26 mouse cellular contexts compared by ENCODE assay signal in genomic region chr6:125288730-125289129, GRCm38 (mm10). TPM values are rescaled to one million over a fixed set of nuclear protein-coding genes. Genes with fewer than 3 reads are reported as not detected.
A peak's percentile ranks its signal among the peaks of the same experiment; 100 is the strongest.
DNase-seq lines count a peak whose midpoint lies in the region; ATAC-seq and TF ChIP-seq lines count a peak whose summit lies in the region.
"Had no signal": no experiment of that assay in that cellular context is flagged by ENCODE, and none has a peak within 500 bp of the region (broad histone marks: within the 10 kb centered on the region; RNA-seq: fewer than 3 reads in every experiment).

No protein-coding gene starts in this region.

- intact Hi-C loops in heart, postnatal 25 days (cut with DNase I), result no loop called here

- WGBS in lung, embryonic 16.5 days, result 42% methylated on average over 5 of the region's 5 CpGs
- WGBS in stomach, postnatal 0 days, result 43% methylated on average over 5 of the region's 5 CpGs

- H3K4me1 ChIP-seq in lung, embryonic 16.5 days (replicated peaks; ENCODE audit: control insufficient read depth, insufficient read depth, low read length), result 0 out of 2 replicates have a peak, but pooled peaks cover 2% of the 10 kb centered on the region
- 0 out of 2 replicates have a peak, but pooled peaks cover 2% of the 10 kb centered on the region for H3K4me1 ChIP-seq in stomach, postnatal 0 days (replicated peaks; ENCODE audit: control insufficient read depth, insufficient read depth)
- H3K4me1 ChIP-seq: forebrain, embryonic 10.5 days; forebrain, embryonic 12.5 days had no signal

- peak overlapping the region; percentile 36; the same call in 1 of the 2 replicates for H3K27ac ChIP-seq in lung, embryonic 16.5 days (ENCODE audit: low read length)
- H3K27ac ChIP-seq in stomach, postnatal 0 days (replicated peaks), result peak overlapping the region; percentile 63
- H3K27ac ChIP-seq: embryonic facial prominence, embryonic 13.5 days; embryonic facial prominence, embryonic 15.5 days; forebrain, embryonic 10.5 days; forebrain, embryonic 12.5 days had no signal

- peak; percentile 56; the same call in 1 of the 2 replicates for ATAC-seq in lung, embryonic 16.5 days (ENCODE audit: low read depth)
- ATAC-seq in stomach, postnatal 0 days (ENCODE audit: low FRiP score, low TSS enrichment), result no peak
- ATAC-seq: activated CD4-positive, CD25-positive, alpha-beta regulatory T cell, adult 4 months; forebrain, embryonic 14.5 days; forebrain, embryonic 16.5 days had no signal

- no peak for DNase-seq in lung, postnatal 4 days
- DNase-seq in ZHBTc4 (ENCODE audit: low read depth, low spot score), result peak; percentile 24
- no peak for DNase-seq in stomach, postnatal 0 days (ENCODE audit: low spot score)
- no peak for DNase-seq in heart, postnatal 25 days (ENCODE audit: low spot score)
- DNase-seq: adrenal gland, adult 8-10 months; adrenal gland, postnatal 14 days; adrenal gland, postnatal 36 days; B cell, adult 2 months; cerebellum, adult 11-12 months; cerebellum, adult 2 months; cerebellum, adult 9-10 months; cerebellum, postnatal 10 days; cerebellum, postnatal 25 days had no signal

- 0 out of 2 replicates have a peak, but pooled peaks cover 5% of the 10 kb centered on the region for H3K9me3 ChIP-seq in lung, embryonic 16.5 days (ENCODE audit: control insufficient read depth, low read length)
- H3K9me3 ChIP-seq in stomach, postnatal 0 days (ENCODE audit: control insufficient read depth, low read length), result no peaks in the 10 kb centered on the region
- H3K9me3 ChIP-seq: embryonic facial prominence, embryonic 13.5 days; forebrain, embryonic 12.5 days had no signal

- no peak overlapping the region for H3K4me3 ChIP-seq in lung, embryonic 16.5 days (ENCODE audit: low read length)
- H3K4me3 ChIP-seq in stomach, postnatal 0 days (ENCODE audit: low read depth, low read length), result no peak overlapping the region
- H3K4me3 ChIP-seq: embryonic facial prominence, embryonic 13.5 days; embryonic facial prominence, embryonic 15.5 days; erythroblast, embryonic 14.5 days; forebrain, embryonic 10.5 days; forebrain, embryonic 12.5 days had no signal

- no peaks in the 10 kb centered on the region for H3K36me3 ChIP-seq in lung, embryonic 16.5 days (ENCODE audit: control insufficient read depth, insufficient read depth, low read length)
- H3K36me3 ChIP-seq in stomach, postnatal 0 days (ENCODE audit: control insufficient read depth, insufficient read depth, low read length), result no peaks in the 10 kb centered on the region
- H3K36me3 ChIP-seq: embryonic facial prominence, embryonic 13.5 days; embryonic facial prominence, embryonic 15.5 days; forebrain, embryonic 10.5 days; forebrain, embryonic 12.5 days had no signal

- no peaks in the 10 kb centered on the region; the same call in 1 of the 2 replicates for H3K27me3 ChIP-seq in lung, embryonic 16.5 days (ENCODE audit: control insufficient read depth, insufficient read depth, low read depth, low read length)
- no peaks in the 10 kb centered on the region for H3K27me3 ChIP-seq in stomach, postnatal 0 days (ENCODE audit: control insufficient read depth, insufficient read depth, low read length)
- H3K27me3 ChIP-seq: embryonic facial prominence, embryonic 13.5 days; embryonic facial prominence, embryonic 15.5 days; forebrain, embryonic 12.5 days had no signal

- no peak for TF ChIP-seq CTCF in stomach, postnatal 0 days (IDR thresholded peaks at IDR 0.05; ENCODE audit: low read depth)

- no peak overlapping the region for H3K9ac ChIP-seq in lung, embryonic 16.5 days (ENCODE audit: low read length)
- H3K9ac ChIP-seq in stomach, postnatal 0 days (ENCODE audit: low read length), result no peak overlapping the region
- H3K9ac ChIP-seq: embryonic facial prominence, embryonic 13.5 days; embryonic facial prominence, embryonic 15.5 days; forebrain, embryonic 12.5 days had no signal

- no peak for TF ChIP-seq EP300 in stomach, postnatal 0 days (optimal IDR thresholded peaks at IDR 0.05)

- H3K4me2 ChIP-seq in lung, embryonic 16.5 days (ENCODE audit: low read depth, low read length), result no peak overlapping the region
- no peak overlapping the region for H3K4me2 ChIP-seq in stomach, postnatal 0 days (replicated peaks; ENCODE audit: low read depth)
- H3K4me2 ChIP-seq: embryonic facial prominence, embryonic 13.5 days; embryonic facial prominence, embryonic 15.5 days; forebrain, embryonic 12.5 days had no signal

RNA-seq across cellular contexts. Expression of gene Tuba3a, which starts 2.9 kb away (rescaled TPM):
- polyA plus RNA-seq in lung, embryonic 16.5 days (2015; fragmentation: Nextera tagmentation; extraction: Ambion mirVana), result 0.16 TPM in 1 of 2 replicates, not detected in the other
- 0.08 and 0.15 TPM in 2 replicates for polyA plus RNA-seq in stomach, postnatal 0 days (2015; fragmentation: Nextera tagmentation; extraction: Ambion mirVana)
- not detected for total RNA-seq in heart, postnatal 25 days (2021)
- total RNA-seq: adrenal gland, adult 18-20 months; adrenal gland, adult 8-10 months; adrenal gland, postnatal 14 days; adrenal gland, postnatal 36 days; MEL had no signal
- polyA plus RNA-seq: cerebellum, adult 2 months; cortical plate, adult 2 months; embryonic facial prominence, embryonic 11.5 days; erythroblast, embryonic 14.5 days; forebrain, embryonic 12.5 days; forebrain, embryonic 16.5 days had no signal

RNA-seq across cellular contexts. Expression of gene Ltbr, which starts 25.0 kb away (rescaled TPM):
- 91.1 and 96.4 TPM in 2 replicates for polyA plus RNA-seq in lung, embryonic 16.5 days (2015; fragmentation: Nextera tagmentation; extraction: Ambion mirVana)
- polyA plus RNA-seq in stomach, postnatal 0 days (2015; fragmentation: Nextera tagmentation; extraction: Ambion mirVana), result 71.5 and 73.0 TPM in 2 replicates
- 10 to 100 TPM; 27.4 to 31.8 TPM for total RNA-seq in heart, postnatal 25 days (2021)
- polyA plus RNA-seq: activated CD4-positive, CD25-positive, alpha-beta regulatory T cell, adult 4 months had no signal

RNA-seq across cellular contexts. Expression of gene Scnn1a, which starts 31.7 kb away (rescaled TPM):
- polyA plus RNA-seq in lung, embryonic 16.5 days (2015; fragmentation: Nextera tagmentation; extraction: Ambion mirVana), result 9.1 and 13.4 TPM in 2 replicates
- 18.5 and 20.6 TPM in 2 replicates for polyA plus RNA-seq in stomach, postnatal 0 days (2015; fragmentation: Nextera tagmentation; extraction: Ambion mirVana)
- total RNA-seq in heart, postnatal 25 days (2021), result under 1 TPM; 0.70 TPM
- total RNA-seq: MEL had no signal
- polyA plus RNA-seq: activated CD4-positive, CD25-positive, alpha-beta regulatory T cell, adult 4 months had no signal

RNA-seq across cellular contexts. Expression of gene Cd27, which starts 51.9 kb away (rescaled TPM):
- polyA plus RNA-seq in lung, embryonic 16.5 days (2015; fragmentation: Nextera tagmentation; extraction: Ambion mirVana), result 3.1 and 5.7 TPM in 2 replicates
- polyA plus RNA-seq in stomach, postnatal 0 days (2015; fragmentation: Nextera tagmentation; extraction: Ambion mirVana), result 0.91 and 1.1 TPM in 2 replicates
- total RNA-seq in heart, postnatal 25 days (2021), result under 1 TPM; 0.16 to 0.36 TPM
- total RNA-seq: MEL had no signal
- polyA plus RNA-seq: cerebellum, adult 2 months; cortical plate, adult 2 months had no signal

RNA-seq across cellular contexts. Expression of gene Tapbpl, which starts 57.1 kb away (rescaled TPM):
- polyA plus RNA-seq in lung, embryonic 16.5 days (2015; fragmentation: Nextera tagmentation; extraction: Ambion mirVana), result 9.0 and 10.0 TPM in 2 replicates
- 8.5 and 8.6 TPM in 2 replicates for polyA plus RNA-seq in stomach, postnatal 0 days (2015; fragmentation: Nextera tagmentation; extraction: Ambion mirVana)
- 1 to 10 TPM; 4.1 to 5.0 TPM for total RNA-seq in heart, postnatal 25 days (2021)
